Mouse (Mus musculus): ENCODE measurements around the gene Nfatc4.
A peak's percentile ranks its signal among the peaks of the same experiment; 100 is the strongest.

Gene Nfatc4

GRCm38 (mm10) chr14:55820576-55820975, 2.4 kb upstream of the Nfatc4 start:
- DNase-seq (ENCODE audit: low read depth, low spot score) = no peak

- DNase-seq (ENCODE audit: low read depth, low spot score) = peak; percentile 93
These were observed 431 bp upstream of the Nfatc4 start for GRCm38 (mm10) chr14:55822435-55822990.

- no peak for DNase-seq (ENCODE audit: low read depth, low spot score)
These were observed 1.1 kb downstream of the Nfatc4 start for GRCm38 (mm10) chr14:55824001-55824480.

DNA sequence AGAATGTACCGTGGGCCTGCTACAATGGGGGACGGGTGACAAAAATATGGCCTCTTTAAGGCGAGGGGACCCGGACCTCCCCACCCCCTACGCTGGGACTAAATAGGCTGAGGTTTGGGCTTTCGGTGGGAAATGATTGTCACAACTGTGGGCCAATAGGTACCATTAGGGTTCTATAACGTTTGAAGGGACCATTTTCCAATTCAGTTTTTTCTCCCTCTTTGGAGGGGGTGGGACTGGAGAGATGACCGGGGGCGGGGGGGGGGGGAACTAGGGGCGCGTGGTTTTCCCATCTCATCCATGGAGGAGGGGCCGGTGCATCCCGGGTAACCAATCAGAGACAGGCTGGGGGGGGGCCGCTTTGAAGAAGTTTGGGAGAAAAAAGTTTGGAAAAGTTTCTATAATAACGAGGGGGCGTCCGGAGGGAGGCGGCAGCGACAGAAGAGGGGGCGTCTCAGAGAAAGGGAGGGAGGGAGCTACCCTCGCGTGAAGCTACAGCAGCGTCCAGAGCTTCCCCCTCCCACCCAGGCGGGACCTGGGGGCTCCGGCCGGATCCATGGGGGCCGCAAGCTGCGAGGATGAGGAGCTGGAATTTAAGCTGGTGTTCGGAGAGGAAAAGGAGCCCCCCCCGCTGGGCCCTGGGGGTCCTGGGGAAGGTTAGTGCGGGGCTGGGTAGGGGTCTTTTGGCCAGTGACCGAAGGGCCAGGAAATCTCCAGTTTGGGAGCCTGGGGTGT, 1.7 kb downstream of the Nfatc4 start:
- peak; percentile 70 for DNase-seq (ENCODE audit: low read depth, low spot score)

GRCm38 (mm10) chr14:55825216-55826051, 2.5 kb downstream of the Nfatc4 start:
- peak; percentile 70 for DNase-seq (ENCODE audit: low read depth, low spot score)

DNA sequence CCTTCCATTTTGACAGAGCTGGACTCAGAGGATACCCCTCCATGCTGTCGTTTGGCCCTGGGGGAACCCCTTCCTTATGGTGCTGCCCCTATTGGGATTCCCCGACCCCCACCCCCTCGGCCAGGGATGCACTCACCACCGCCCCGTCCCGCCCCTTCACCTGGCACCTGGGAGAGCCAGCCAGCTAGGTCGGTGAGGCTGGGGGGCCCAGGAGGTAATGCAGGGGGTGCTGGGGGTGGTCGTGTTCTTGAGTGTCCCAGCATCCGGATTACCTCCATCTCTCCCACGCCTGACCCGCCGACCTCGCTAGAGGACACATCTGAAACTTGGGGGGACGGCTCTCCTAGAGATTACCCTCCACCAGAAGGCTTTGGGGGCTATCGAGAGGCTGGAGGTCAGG, 3.2 kb downstream of the Nfatc4 start:
- no peak for DNase-seq (ENCODE audit: low read depth, low spot score)

DNA sequence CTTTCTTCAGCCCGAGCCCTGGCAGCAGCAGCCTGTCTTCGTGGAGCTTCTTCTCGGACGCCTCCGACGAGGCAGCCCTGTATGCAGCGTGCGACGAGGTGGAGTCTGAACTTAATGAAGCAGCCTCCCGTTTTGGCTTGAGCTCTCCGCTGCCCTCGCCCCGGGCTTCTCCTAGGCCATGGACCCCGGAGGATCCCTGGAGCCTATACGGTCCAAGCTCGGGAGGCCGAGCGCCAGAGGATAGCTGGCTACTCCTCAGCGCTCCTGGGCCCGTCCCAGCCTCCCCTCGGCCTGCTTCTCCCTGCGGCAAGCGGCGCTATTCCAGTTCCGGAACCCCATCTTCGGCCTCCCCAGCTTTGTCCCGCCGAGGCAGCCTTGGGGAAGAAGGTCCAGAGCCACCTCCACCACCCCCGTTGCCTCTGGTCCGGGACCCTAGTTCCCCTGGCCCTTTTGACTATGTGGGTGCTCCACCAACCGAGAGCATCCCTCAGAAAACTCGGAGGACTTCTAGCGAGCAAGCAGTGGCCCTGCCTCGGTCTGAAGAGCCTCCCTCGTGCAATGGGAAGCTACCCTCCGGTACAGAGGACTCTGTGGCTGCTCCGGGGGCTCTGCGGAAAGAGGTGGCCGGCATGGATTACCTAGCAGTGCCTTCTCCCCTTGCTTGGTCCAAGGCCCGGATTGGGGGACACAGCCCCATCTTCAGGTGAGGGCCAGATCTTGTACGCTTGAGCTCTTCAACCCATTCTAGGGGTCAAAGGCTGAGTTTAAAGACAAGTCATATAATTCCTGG, 3.8 kb downstream of the Nfatc4 start:
- DNase-seq (ENCODE audit: low read depth, low spot score) = no peak

DNA sequence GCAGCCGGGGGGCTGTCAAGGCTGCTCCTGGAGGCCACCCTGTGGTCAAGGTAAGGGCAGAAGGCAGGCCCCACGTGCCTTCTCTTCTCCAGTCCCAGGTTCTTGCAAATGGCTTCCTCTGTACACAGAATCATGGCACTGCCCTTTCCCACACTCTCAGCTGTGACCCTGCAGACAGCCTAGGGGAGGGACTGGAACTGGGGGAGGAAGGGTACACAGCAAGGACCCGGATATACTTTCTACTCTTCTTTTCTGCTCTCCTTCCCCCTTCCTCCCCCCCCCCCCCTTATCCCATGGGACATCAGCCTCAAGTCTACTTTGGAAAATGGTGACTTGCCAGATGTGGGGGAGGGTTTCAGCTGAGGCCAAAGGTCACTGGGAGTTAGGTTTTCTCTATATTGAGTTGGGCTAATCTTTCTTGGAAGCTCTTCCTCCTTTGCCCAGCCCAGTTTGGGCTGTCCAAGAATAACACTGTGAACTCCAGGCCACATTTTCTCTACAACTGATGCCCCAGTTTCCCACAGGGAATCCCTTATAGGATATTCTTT, 5.8 kb downstream of the Nfatc4 start:
- no peak for DNase-seq (ENCODE audit: low read depth, low spot score)

GRCm38 (mm10) chr14:55829854-55830253, 6.9 kb downstream of the Nfatc4 start:
- DNase-seq (ENCODE audit: low read depth, low spot score) = no peak

DNA sequence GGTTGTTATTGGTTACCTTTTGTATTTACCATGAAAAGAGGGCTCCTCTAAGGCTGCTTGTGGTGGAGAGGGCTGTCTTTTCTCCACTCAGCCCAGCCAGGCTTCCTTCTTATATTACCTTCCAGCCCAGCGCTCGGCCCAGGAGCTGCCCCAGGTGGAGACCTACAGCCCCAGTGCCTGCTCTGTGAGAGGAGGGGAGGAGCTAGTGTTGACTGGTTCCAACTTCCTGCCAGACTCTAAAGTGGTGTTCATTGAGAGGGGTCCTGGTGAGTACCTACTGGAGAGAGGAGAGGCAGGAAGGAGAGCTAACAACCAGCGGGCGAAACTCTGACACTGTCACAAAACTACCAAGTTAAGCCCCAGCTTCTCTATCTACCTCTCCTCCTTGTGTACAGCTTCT, 7.4 kb downstream of the Nfatc4 start:
- no peak for DNase-seq (ENCODE audit: low read depth, low spot score)

- DNase-seq (ENCODE audit: low read depth, low spot score) = no peak
These were observed 10.2 kb downstream of the Nfatc4 start for GRCm38 (mm10) chr14:55833126-55833525.

GRCm38 (mm10) chr14:55834808-55835533, 12.0 kb downstream of the Nfatc4 start:
- no peak for DNase-seq (ENCODE audit: low read depth, low spot score)

GRCm38 (mm10) chr14:55838312-55838711, 15.4 kb downstream of the Nfatc4 start:
- no peak for DNase-seq (ENCODE audit: low read depth, low spot score)

DNA sequence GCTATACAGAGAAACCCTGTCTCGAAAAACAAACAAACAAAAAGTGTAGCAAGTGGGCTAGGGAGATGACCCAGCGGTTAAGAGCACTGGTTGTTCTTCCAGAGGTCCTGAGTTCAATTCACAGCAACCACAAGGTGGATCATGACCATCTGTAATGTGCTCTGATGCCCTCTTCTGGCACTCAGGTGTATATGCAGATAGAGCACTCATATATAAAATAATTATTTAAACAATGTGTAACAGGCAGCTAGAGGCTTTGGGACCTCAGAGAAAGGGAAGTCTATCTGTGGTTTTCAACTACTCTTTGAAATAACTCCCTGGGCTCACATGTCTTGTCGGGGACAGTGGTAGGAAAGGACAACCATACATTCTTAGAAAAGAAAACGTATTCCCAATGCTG, 15.8 kb downstream of the Nfatc4 start:
- no peak for DNase-seq (ENCODE audit: low read depth, low spot score)

- DNase-seq (ENCODE audit: low read depth, low spot score) = no peak
These were observed 18.0 kb downstream of the Nfatc4 start for GRCm38 (mm10) chr14:55840853-55841366.

- DNase-seq (ENCODE audit: low read depth, low spot score) = no peak
These were observed 19.9 kb downstream of the Nfatc4 start for GRCm38 (mm10) chr14:55842794-55843193.

GRCm38 (mm10) chr14:55845506-55846294, 22.8 kb downstream of the Nfatc4 start:
- no peak for DNase-seq (ENCODE audit: low read depth, low spot score)

GRCm38 (mm10) chr14:55850885-55851284, 27.9 kb downstream of the Nfatc4 start:
- DNase-seq (ENCODE audit: low read depth, low spot score) = no peak

Measured in mesoderm, embryonic 11.5 days (tissue).